Mouse (Mus musculus) lung, embryonic 15.5 days (tissue): Measurements from ENCODE around the gene Kat7. TPM values are rescaled to one million over a fixed set of nuclear protein-coding genes. Genes with fewer than 3 reads are reported as not detected.

Source experiments
- ATAC-seq: fragments of 200-750 bp; cut with Nextera tagmentation; 2 replicates; pipeline ENCODE4 v1.8.0; 2017; ENCODE audit warnings: moderate number of reproducible peaks, borderline replicate concordance; ENCODE audit not compliant: low FRiP score, low TSS enrichment; ENCODE audit errors: extremely low read depth
- H3K27ac ChIP-seq: fragments of 300-500 bp; sonication (generic); 2 replicates; pipeline ENCODE4 v1.5.1; 2015; ENCODE audit warnings: moderate library complexity, mild to moderate bottlenecking, inconsistent platforms
- H3K27me3 ChIP-seq: fragments of 300-500 bp; sonication (generic); 2 replicates; pipeline ENCODE4 v1.6.1; 2015; ENCODE audit warnings: inconsistent platforms
- H3K36me3 ChIP-seq: fragments of 300-500 bp; sonication (generic); 2 replicates; pipeline ENCODE4 v1.6.1; 2015; ENCODE audit warnings: inconsistent platforms
- H3K4me1 ChIP-seq: fragments of 300-500 bp; sonication (generic); 2 replicates; pipeline ENCODE4 v1.6.1; 2015; ENCODE audit warnings: inconsistent platforms
- H3K4me2 ChIP-seq: fragments of 300-500 bp; sonication (generic); 2 replicates; pipeline ENCODE4 v1.6.1; 2015; ENCODE audit warnings: inconsistent platforms, mild to moderate bottlenecking, moderate library complexity
- H3K4me3 ChIP-seq: fragments of 300-500 bp; sonication (generic); 2 replicates; pipeline ENCODE4 v1.5.1; 2015; ENCODE audit warnings: mild to moderate bottlenecking, inconsistent platforms
- H3K9ac ChIP-seq: fragments of 300-500 bp; sonication (generic); 2 replicates; pipeline ENCODE4 v1.6.1; 2015; ENCODE audit warnings: inconsistent platforms
- H3K9me3 ChIP-seq: fragments of 300-500 bp; sonication (generic); 2 replicates; pipeline ENCODE4 v1.6.1; 2016; ENCODE audit warnings: inconsistent platforms
- WGBS: fragments of 180-500 bp; shearing (Covaris S2); methylation state at CpG from one replicate; pipeline ENCODE4 v1.1.7; 2015; 5-methylcytosine and 5-hydroxymethylcytosine counted together
- polyA plus RNA-seq: library from polyadenylated mRNA; unstranded; fragments of >200 nt; fragmentation: Nextera tagmentation; extraction: Ambion mirVana; gene quantifications from 2 replicates; pipeline ENCODE4 v1.2.1, GENCODE M21; 2015

Gene Kat7
- polyA plus RNA-seq, 1 experiment from 2014 or later: 78.0 TPM

DNA sequence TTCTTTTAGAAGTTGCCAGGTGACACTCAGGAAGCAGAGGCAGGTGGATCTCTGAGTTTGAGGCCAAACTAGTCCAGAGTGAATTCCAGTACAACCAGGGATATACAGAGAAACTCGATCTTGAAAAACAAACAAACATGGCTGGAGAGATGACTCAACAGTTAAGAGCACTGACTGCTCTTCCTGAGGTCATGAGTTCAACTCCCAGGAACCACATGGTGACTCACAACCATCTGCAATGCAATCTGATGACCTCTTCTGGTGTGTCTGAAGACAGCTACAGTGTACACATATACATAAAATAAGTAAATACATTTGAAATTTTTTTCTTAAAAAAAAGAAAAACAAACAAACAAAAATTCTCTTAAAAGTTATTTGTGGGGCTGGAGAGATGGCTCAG is 20.6 kb upstream of the Kat7 start:
- H3K27ac ChIP-seq: no peak overlapping the region
- no peak for ATAC-seq

DNA sequence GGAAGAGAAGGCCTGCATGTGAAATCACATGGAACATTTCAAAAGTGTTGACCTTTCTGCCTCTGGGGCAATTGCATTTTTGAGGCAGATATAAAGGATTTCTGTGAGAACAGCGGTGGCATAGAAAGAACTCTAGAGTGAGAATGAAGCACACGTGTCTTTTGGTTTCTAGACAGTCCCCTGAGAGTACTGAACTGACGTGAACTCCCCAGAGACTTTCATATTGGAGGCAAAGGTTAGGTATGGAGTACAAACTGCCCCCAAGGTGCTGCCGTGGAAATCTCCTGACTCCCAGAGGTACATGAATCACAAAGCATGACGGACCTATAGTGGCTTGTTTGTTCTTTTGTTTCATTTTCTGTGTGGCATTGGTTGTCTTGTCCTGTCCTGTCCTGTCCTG is 18.6 kb upstream of the Kat7 start:
- 75% methylated on average over 5 of the region's 5 CpGs for WGBS
- peaks cover 10% of the 10 kb centered on the region; the same call in 1 of the 2 replicates for H3K4me1 ChIP-seq

More for the DNA sequence above, 20.6 kb upstream of the Kat7 start:
- 26% methylated on average over 1 of the region's 1 CpGs for WGBS
- Histone ChIP-seq H3K4me2 (no peak overlapping the region), H3K9me3 (no peaks in the 10 kb centered on the region), H3K27me3 (no peaks in the 10 kb centered on the region), H3K4me3 (no peak overlapping the region), H3K4me1 (peaks cover 9% of the 10 kb centered on the region; the same call in 1 of the 2 replicates), H3K36me3 (no peaks in the 10 kb centered on the region), H3K9ac (no peak overlapping the region)

DNA sequence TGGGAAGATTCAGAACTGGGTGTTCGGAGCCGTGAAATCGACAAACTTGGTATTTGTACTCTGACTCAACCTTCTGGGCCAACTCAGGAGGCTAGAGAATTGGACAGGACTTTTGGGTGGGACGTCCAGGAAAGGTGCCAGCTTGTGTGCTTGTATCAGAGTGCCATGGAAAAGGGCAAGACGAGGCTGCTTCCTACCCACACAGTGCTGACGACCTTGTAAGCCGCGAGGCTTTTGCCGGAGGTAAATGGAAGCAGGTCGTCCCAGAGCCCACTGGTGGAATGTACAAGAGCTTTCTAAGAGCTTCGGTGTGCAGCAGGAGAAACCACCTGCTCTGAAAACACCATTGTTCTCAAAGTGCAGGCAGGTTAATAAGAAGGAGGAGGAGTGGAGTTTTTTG is 16.2 kb upstream of the Kat7 start:
- Histone ChIP-seq H3K36me3 (no peaks in the 10 kb centered on the region), H3K27ac (peak overlapping the region; percentile 65), H3K9ac (no peak overlapping the region), H3K27me3 (no peaks in the 10 kb centered on the region), H3K9me3 (no peaks in the 10 kb centered on the region), H3K4me2 (no peak overlapping the region), H3K4me1 (peaks cover 10% of the 10 kb centered on the region; the same call in 1 of the 2 replicates), H3K4me3 (no peak overlapping the region)
- ATAC-seq: no peak
- 54% methylated on average over 11 of the region's 11 CpGs for WGBS

More for the DNA sequence above, 18.6 kb upstream of the Kat7 start:
- Histone ChIP-seq H3K4me2 (no peak overlapping the region), H3K36me3 (no peaks in the 10 kb centered on the region), H3K9ac (no peak overlapping the region), H3K27me3 (no peaks in the 10 kb centered on the region), H3K27ac (no peak overlapping the region), H3K4me3 (no peak overlapping the region), H3K9me3 (no peaks in the 10 kb centered on the region)
- ATAC-seq: no peak

DNA sequence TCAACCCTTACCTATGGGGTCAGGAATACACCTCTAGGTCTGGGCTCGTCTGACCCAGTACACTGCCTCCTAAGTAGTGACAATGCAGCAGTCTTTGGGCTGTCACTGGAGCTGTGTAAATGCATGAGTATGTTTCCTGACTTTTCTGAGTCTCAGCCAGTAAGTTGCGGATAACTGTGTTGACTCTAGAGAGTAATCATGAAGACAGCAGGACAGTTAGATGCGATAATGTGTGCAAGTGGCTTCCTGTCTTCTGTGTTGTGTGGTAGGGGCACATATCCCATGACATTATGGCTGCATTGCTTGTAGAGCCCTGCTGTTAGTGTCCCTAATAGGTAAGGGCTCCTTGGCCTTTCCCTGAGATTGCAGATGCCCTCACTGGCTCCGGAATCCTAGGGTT is 15.8 kb upstream of the Kat7 start:
- Histone ChIP-seq H3K9me3 (no peaks in the 10 kb centered on the region), H3K4me1 (peaks cover 10% of the 10 kb centered on the region; the same call in 1 of the 2 replicates), H3K27me3 (no peaks in the 10 kb centered on the region), H3K36me3 (no peaks in the 10 kb centered on the region), H3K27ac (peak overlapping the region; percentile 65), H3K4me3 (no peak overlapping the region), H3K4me2 (no peak overlapping the region), H3K9ac (no peak overlapping the region)
- no peak for ATAC-seq
- WGBS: 64% methylated on average over 4 of the region's 4 CpGs

DNA sequence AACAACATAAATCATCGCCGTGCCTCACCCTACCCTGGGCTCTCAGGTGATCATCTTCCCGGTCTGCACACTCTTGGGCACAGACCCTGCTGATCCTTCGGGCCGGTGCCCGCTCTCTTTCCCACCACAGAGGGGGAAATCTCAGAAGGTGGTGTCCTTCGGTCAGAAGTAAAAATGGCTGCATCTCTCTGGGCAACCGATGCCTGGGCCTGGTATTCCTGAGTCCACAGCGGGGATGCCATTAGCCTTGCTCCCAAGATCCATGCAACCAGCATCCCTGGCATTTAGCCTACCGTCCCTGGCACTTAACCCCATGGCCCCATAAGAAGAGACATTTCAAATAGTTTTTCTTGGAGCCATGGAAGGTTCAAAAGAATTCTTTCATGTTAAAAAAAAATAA is 14.1 kb upstream of the Kat7 start:
- ATAC-seq: no peak
- no peaks in the 10 kb centered on the region for H3K9me3 ChIP-seq
- WGBS: 87% methylated on average over 10 of the region's 10 CpGs

DNA sequence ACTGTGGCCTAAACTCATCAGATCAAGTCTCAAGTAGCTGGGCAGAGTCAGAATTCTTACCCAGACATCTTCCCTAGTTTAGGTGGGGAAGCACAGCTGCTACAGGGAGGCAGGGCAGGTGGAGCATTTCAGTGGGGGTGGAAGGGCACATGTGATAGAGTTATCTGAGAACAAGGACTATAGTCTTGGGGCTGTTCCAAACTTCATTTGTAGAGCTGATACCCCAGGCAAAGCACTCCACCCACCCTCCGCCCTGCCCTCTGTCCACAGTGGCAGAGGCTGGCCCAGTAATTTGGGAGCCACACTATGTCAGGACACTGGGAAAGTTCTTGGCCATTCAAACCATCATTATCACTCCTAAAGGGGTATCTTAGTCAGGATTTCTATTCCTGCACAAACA is 10.0 kb upstream of the Kat7 start:
- Histone ChIP-seq H3K9ac (no peak overlapping the region), H3K27me3 (no peaks in the 10 kb centered on the region), H3K27ac (no peak overlapping the region), H3K36me3 (no peaks in the 10 kb centered on the region), H3K4me2 (no peak overlapping the region), H3K4me3 (no peak overlapping the region), H3K9me3 (no peaks in the 10 kb centered on the region), H3K4me1 (no peaks in the 10 kb centered on the region)
- WGBS: 88% methylated on average over 1 of the region's 1 CpGs
- no peak for ATAC-seq

More for the DNA sequence above, 14.1 kb upstream of the Kat7 start:
- Histone ChIP-seq H3K4me1 (peaks cover 10% of the 10 kb centered on the region; the same call in 1 of the 2 replicates), H3K9ac (no peak overlapping the region), H3K36me3 (no peaks in the 10 kb centered on the region), H3K27me3 (no peaks in the 10 kb centered on the region), H3K4me2 (no peak overlapping the region), H3K27ac (no peak overlapping the region), H3K4me3 (no peak overlapping the region)

DNA sequence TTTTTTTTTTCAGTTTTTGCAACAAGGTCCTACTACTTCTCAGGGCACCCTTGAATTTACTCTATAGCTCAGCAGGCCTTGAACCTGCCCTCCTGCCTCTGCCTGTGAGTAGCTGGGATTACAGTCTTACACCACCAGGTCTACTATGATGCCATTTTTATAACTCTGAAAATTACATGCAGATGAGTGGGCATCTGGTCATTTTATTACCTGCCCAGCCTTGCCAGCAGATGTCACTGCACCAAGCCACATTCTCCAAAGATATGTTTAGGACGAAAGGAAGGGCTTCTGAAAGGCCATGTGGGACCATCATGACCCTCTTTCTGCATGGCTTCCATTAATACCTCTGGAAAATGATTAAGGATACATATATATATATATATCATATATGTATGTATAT is 9.5 kb upstream of the Kat7 start:
- no peaks in the 10 kb centered on the region for H3K27me3 ChIP-seq
- 64% methylated on average over 1 of the region's 1 CpGs for WGBS
- H3K9ac ChIP-seq: no peak overlapping the region
- no peak overlapping the region for H3K4me2 ChIP-seq
- ATAC-seq: no peak
- no peak overlapping the region for H3K27ac ChIP-seq
- no peaks in the 10 kb centered on the region for H3K4me1 ChIP-seq
- no peak overlapping the region for H3K4me3 ChIP-seq
- H3K9me3 ChIP-seq: no peaks in the 10 kb centered on the region
- no peaks in the 10 kb centered on the region for H3K36me3 ChIP-seq

DNA sequence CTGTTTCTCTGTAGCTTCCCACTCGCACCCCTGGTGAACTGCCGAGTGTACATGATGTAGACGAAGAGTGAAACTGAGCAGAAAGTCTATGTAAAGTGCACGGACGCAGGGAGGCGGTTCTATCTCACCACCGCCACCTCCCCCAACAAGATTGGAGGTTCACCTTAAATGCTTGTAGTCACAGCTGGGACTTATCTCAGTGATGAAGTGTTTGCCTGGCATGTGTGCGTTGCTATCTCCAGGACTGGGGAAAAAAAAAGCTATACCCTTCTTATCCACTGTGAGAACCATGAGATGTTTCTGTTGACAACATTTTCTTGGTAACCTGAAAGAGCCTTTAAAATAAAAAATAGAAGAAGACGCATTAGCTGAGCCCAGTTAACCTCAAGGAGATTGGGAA is 8.1 kb upstream of the Kat7 start:
- Histone ChIP-seq H3K4me1 (no peaks in the 10 kb centered on the region), H3K9me3 (no peaks in the 10 kb centered on the region), H3K36me3 (no peaks in the 10 kb centered on the region), H3K27ac (no peak overlapping the region), H3K4me3 (no peak overlapping the region), H3K27me3 (no peaks in the 10 kb centered on the region), H3K9ac (no peak overlapping the region), H3K4me2 (no peak overlapping the region)
- WGBS: 41% methylated on average over 9 of the region's 9 CpGs
- no peak for ATAC-seq

DNA sequence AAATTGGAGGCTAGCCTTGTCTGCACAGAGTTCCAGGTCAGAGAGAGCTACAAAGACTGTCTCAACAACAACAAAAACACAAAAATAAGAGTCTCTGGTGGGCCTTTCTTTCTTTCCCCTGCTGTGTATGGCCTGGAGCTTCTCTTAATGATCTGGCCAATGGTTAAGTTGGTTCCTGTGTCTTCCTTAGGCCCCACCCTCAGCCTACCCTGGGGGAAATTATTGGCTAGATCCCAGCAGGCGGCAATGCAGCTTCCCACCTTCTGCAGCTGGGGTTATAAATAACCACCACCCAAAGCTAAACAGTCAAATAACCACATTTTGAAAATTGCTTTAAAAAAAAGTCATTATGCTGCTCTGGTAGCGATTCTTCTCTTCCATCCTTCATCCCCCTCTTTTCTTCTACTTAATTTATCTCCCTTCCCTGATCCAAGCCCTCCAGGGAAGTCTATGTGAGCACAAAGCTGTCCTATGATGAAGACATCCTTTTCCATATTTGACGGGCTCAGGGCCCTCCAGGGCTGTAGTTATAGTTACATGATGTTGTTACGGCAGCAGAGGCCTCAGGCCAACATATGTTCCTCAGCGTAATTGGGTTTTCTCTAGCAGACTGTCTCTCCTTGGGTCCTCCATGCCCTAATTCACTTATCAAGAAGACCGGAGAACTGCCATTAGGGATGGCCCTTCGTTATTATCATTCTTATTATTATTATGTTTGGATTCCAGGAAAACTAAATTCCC is 5.3 kb upstream of the Kat7 start:
- Histone ChIP-seq H3K27ac (no peak overlapping the region), H3K4me2 (no peak overlapping the region), H3K9me3 (no peaks in the 10 kb centered on the region), H3K4me1 (peaks cover 6% of the 10 kb centered on the region), H3K27me3 (no peaks in the 10 kb centered on the region), H3K36me3 (no peaks in the 10 kb centered on the region), H3K9ac (no peak overlapping the region), H3K4me3 (no peak overlapping the region)
- ATAC-seq: no peak
- 75% methylated on average over 7 of the region's 7 CpGs for WGBS

DNA sequence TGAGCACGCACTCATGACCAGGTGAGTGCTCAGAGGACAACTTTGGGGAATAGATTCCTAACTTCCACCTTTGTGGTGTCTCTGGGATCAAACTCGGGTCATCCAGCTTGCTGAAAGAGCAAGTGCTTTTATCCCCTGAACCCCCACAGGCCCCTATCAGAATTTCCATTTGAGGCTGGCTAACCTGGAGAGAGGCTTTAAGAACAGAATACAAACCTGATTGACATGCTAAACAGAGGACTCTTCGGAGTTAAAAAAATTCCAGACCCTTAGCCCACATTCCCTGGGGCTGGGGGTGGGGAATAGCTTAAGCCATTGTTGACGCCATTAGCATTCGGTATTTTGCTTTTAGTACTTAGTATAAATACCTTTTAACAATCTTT is 1.4 kb upstream of the Kat7 start:
- Histone ChIP-seq H3K9me3 (no peaks in the 10 kb centered on the region), H3K9ac (peak overlapping the region; percentile 57), H3K27ac (peak overlapping the region; percentile 88; the same call in 1 of the 2 replicates), H3K27me3 (no peaks in the 10 kb centered on the region), H3K4me2 (peak overlapping the region; percentile 67), H3K4me1 (peaks cover 22% of the 10 kb centered on the region), H3K36me3 (peaks cover 1% of the 10 kb centered on the region; the same call in 1 of the 2 replicates), H3K4me3 (peak overlapping the region; percentile 90)
- no peak for ATAC-seq
- WGBS: 29% methylated on average over 5 of the region's 5 CpGs

DNA sequence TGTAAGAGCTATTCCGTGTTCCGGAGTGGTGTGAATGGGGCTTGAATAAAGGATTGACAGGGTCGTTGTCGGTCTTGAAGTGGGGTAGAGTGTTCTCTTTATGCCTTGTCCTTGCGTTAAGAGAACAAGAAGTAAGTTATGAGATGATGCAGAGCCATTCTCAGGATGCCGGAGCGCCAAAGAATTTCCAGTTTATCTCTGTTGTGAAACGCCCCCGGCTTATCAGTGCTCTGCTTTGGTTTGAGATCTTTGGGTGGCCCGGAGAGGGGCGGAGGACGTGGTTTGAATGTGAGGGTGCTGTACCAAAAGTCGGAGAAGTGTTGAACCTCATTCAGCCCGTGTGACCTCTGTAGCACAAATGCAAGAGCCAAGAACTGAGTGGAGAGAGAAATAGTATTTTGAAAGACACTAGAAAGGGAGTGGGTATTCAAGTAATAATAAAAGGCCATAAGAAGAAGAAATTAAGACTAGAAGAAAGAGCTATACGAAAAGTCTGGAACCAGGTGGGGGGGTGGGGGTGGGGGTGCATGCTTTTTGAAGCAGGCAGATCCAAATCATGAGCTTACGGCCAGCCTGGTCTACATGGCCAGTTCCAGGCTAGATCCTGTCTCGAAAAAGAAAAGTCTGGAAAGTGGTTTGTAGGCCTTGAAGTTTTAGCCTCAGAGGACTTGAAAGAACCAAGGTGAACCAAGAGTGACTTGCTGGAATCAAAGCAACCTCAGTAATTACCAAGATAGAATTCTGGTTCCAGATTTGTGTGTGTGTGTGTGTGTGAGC is 790 bp upstream of the Kat7 start:
- Histone ChIP-seq H3K9me3 (no peaks in the 10 kb centered on the region), H3K27ac (peak overlapping the region; percentile 88), H3K36me3 (peaks cover 7% of the 10 kb centered on the region), H3K27me3 (no peaks in the 10 kb centered on the region), H3K9ac (peak overlapping the region; percentile 57), H3K4me2 (peak overlapping the region; percentile 67), H3K4me3 (peak overlapping the region; percentile 90), H3K4me1 (peaks cover 22% of the 10 kb centered on the region)
- no peak for ATAC-seq
- 4% methylated on average over 17 of the region's 17 CpGs for whole genome bisulfite sequencing

DNA sequence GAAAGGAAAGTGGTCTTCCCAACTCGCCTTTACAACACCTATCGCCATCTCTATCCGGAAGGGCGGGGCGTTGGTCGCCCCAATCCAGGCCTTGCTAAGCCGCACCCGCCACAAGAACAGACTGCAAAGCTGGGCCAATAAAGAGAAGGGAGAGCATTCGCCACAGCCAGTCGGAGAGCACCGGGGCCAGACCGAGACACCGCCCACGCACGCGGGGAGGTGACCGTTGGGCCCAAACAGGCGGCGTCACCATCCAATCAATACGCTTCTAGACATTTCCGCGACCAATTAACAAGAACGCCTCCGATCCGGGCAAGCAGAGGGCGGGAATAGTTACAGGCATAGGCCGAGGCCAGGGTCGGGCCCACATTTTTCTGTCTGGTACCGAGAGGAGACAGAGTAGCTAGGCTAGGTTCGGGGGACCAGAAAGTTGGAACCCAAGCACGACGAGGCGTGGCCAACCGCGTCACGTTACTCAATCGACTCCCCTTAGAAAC is 488 bp downstream of the Kat7 start:
- Histone ChIP-seq H3K4me3 (peak overlapping the region; percentile 90), H3K9me3 (no peaks in the 10 kb centered on the region), H3K9ac (peak overlapping the region; percentile 98), H3K27me3 (no peaks in the 10 kb centered on the region), H3K27ac (peak overlapping the region; percentile 98), H3K4me2 (peak overlapping the region; percentile 83), H3K36me3 (peaks cover 17% of the 10 kb centered on the region), H3K4me1 (peaks cover 22% of the 10 kb centered on the region)
- 0% methylated on average over 37 of the region's 37 CpGs for WGBS
- ATAC-seq: peak; percentile 97
